Mouse (Mus musculus) heart, embryonic 12.5 days (tissue): ENCODE measurements around the gene Tmc2. TPM values are rescaled to one million over a fixed set of nuclear protein-coding genes. Genes with fewer than 3 reads are reported as not detected.

Source experiments
- ATAC-seq: fragments of 200-750 bp; cut with Nextera tagmentation; 2 replicates; pipeline ENCODE4 v1.8.0; 2017; ENCODE audit warnings: moderate TSS enrichment, moderate library complexity; ENCODE audit not compliant: insufficient number of reproducible peaks, low FRiP score
- H3K27ac ChIP-seq: fragments of 300-500 bp; sonication (generic); 2 replicates; pipeline ENCODE4 v1.5.1; 2016; ENCODE audit warnings: mild to moderate bottlenecking, moderate library complexity; ENCODE audit not compliant: poor library complexity, severe bottlenecking
- H3K27me3 ChIP-seq: fragments of 300-500 bp; sonication (generic); replicated peaks from 2 replicates; pipeline ENCODE4 v1.6.1; 2016; ENCODE audit warnings: mild to moderate bottlenecking, moderate library complexity
- H3K36me3 ChIP-seq: fragments of 300-500 bp; sonication (generic); 2 replicates; pipeline ENCODE4 v1.6.1; 2016; ENCODE audit warnings: mild to moderate bottlenecking, moderate library complexity
- H3K4me1 ChIP-seq: fragments of 300-500 bp; sonication (generic); replicated peaks from 2 replicates; pipeline ENCODE4 v1.6.1; 2016; ENCODE audit warnings: mild to moderate bottlenecking
- H3K4me2 ChIP-seq: fragments of 300-500 bp; sonication (generic); 2 replicates; pipeline ENCODE4 v1.6.1; 2016; ENCODE audit warnings: mild to moderate bottlenecking, moderate library complexity
- H3K4me3 ChIP-seq: fragments of 300-500 bp; sonication (generic); 2 replicates; pipeline ENCODE4 v1.5.1; 2016; ENCODE audit warnings: mild to moderate bottlenecking
- H3K9ac ChIP-seq: fragments of 300-500 bp; sonication (generic); 2 replicates; pipeline ENCODE4 v1.6.1; 2016; ENCODE audit warnings: mild to moderate bottlenecking, moderate library complexity
- H3K9me3 ChIP-seq: fragments of 300-500 bp; sonication (generic); replicated peaks from 2 replicates; pipeline ENCODE4 v1.6.1; 2016; ENCODE audit warnings: mild to moderate bottlenecking, moderate library complexity
- WGBS: fragments of 180-500 bp; shearing (Covaris S2); methylation state at CpG from one replicate; pipeline ENCODE4 v1.1.7; 2016; 5-methylcytosine and 5-hydroxymethylcytosine counted together
- polyA plus RNA-seq: library from polyadenylated mRNA; unstranded; fragments of >200 nt; fragmentation: Nextera tagmentation; extraction: Ambion mirVana; gene quantifications from 2 replicates; pipeline ENCODE4 v1.2.1, GENCODE M21; 2016

Gene Tmc2
- polyA plus RNA-seq: not detected in 2 replicates

DNA sequence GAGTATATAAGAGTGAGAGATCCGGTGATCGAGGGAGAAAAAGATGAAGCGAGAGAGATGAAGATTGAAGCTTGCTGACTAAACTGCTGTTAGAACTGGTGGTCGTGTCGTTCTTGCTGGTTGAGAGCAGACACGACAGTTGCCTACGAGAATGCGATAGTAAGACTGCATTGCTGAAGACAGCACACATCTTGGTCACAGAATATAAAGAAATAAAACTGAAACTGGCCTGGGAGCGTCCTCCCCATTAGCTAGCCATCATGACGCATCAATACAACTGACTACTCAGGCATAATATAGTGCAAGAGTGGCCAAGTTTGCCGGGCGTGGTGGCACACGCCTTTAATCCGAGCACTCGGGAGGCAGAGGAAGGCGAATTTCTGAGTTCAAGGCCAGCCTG lies at the start of gene Tmc2:
Gene Tmc2 (plus strand): TSS at position 301 of the 400 bp plus-strand sequence.
- 92% methylated on average over 16 of the region's 16 CpGs for WGBS
- Histone ChIP-seq H3K27ac (no peak within 1 kb of the TSS), H3K9ac (no peak within 1 kb of the TSS), H3K4me2 (no peak within 1 kb of the TSS), H3K4me3 (no peak within 1 kb of the TSS), H3K27me3 (no peaks in the 10 kb centered on the region), H3K36me3 (no peaks in the 10 kb centered on the region), H3K9me3 (peaks cover 5% of the 10 kb centered on the region), H3K4me1 (no peaks in the 10 kb centered on the region)
- no peak for ATAC-seq

- no peaks in the 10 kb centered on the region for H3K9me3 ChIP-seq
- H3K4me2 ChIP-seq: no peak overlapping the region
- H3K4me3 ChIP-seq: no peak overlapping the region
- WGBS: 79% methylated on average over 5 of the region's 5 CpGs
- no peaks in the 10 kb centered on the region for H3K4me1 ChIP-seq
- no peak overlapping the region for H3K27ac ChIP-seq
- H3K27me3 ChIP-seq: no peaks in the 10 kb centered on the region
- no peak for ATAC-seq
- no peak overlapping the region for H3K9ac ChIP-seq
- H3K36me3 ChIP-seq: no peaks in the 10 kb centered on the region
Measured at GRCm38 (mm10) chr2:130146089-130146668, 48.8 kb upstream of the Tmc2 start.

DNA sequence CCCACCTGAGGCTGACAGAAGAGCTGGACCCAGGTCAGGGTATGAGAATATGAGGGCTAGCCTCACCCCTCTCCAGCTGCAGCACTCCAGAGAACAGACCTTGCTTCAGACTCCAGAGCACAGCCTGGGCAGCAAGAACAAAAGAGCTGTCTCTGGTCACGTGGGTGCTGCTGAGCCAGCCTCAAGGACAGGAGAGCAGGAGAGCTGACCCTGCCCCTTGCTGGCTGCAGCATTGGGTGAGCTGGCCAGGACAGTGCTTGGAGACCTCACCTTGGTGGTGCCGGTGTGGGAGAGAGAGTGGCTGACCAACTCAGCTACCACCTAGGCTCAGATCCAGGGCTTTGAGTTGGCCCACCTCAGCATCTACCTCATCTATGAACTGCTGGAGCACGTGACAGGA lies 39.8 kb upstream of the Tmc2 start:
- Histone ChIP-seq H3K4me3 (no peak overlapping the region), H3K9ac (no peak overlapping the region), H3K4me2 (no peak overlapping the region), H3K27me3 (no peaks in the 10 kb centered on the region), H3K27ac (no peak overlapping the region), H3K4me1 (no peaks in the 10 kb centered on the region; the same call in 1 of the 2 replicates), H3K36me3 (no peaks in the 10 kb centered on the region), H3K9me3 (no peaks in the 10 kb centered on the region)
- no peak for ATAC-seq
- WGBS: 83% methylated on average over 3 of the region's 3 CpGs

GRCm38 (mm10) chr2:130155851-130156250 lies 39.1 kb upstream of the Tmc2 start:
- Histone ChIP-seq H3K36me3 (no peaks in the 10 kb centered on the region), H3K4me3 (no peak overlapping the region), H3K9me3 (no peaks in the 10 kb centered on the region), H3K27ac (no peak overlapping the region), H3K4me2 (no peak overlapping the region), H3K27me3 (no peaks in the 10 kb centered on the region), H3K9ac (no peak overlapping the region), H3K4me1 (no peaks in the 10 kb centered on the region; the same call in 1 of the 2 replicates)
- no peak for ATAC-seq

DNA sequence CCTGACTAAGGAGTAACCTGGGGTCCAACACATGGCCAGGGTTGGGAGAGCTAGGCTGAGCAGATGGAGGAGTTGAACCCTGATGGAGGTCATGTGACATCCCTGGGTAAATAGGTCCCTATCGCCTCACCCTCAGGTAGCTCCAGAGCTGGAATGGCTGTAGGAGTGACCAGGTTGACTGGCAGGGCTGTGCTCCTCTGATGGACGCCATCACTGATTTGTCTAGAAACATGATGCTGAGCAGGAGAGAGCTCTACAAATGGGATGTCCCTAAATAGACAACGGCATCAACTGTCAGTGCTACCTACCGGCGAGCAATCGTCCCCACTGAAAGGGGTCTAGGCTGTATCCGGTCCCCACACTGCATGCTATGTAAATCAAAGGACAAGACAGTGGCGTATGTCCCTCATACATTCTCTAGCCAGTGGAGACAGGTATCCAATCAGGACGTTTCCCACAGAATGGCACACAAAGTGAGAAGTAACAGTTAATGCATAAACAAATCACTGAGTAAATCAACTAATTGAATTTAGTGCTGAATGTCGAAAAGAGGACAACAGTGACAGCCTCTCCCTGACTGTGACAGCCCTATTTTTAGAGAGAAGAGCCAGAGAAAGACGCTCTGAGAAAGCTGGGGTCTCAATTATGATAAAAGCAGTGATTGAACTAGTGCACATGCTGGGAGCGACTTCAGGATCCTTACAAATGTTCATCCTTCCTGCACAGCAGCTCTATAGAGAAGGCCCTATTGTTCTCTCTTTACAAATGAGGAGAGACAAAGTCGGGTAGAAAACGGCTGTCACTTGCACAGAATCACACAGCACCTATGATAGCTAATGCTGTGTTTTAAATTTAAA lies 37.5 kb upstream of the Tmc2 start:
- 66% methylated on average over 14 of the region's 14 CpGs for WGBS
- H3K4me3 ChIP-seq: no peak overlapping the region
- no peak overlapping the region for H3K27ac ChIP-seq
- H3K36me3 ChIP-seq: no peaks in the 10 kb centered on the region
- ATAC-seq: no peak
- 0 out of 2 replicates have a peak, but pooled peaks cover 3% of the 10 kb centered on the region for H3K27me3 ChIP-seq
- H3K4me2 ChIP-seq: no peak overlapping the region
- H3K4me1 ChIP-seq: no peaks in the 10 kb centered on the region; the same call in 1 of the 2 replicates
- H3K9me3 ChIP-seq: no peaks in the 10 kb centered on the region
- no peak overlapping the region for H3K9ac ChIP-seq

DNA sequence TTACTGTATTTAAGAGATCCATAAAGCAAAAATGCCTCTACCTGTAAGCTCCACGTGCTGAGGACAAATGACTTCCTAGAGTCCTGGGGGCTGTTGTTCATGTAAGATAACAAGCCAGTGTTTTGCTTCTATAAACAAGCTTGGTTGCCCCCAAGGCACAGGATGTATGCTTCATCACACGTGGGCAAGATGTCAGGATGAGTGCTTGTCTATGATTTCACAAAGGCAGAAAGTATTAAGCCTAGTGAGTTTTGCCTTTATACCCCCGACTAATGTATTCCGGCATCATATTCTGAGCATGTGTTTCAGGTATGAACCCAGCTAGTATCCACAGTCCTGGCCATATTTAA lies 36.9 kb upstream of the Tmc2 start:
- no peak overlapping the region for H3K9ac ChIP-seq
- no peak for ATAC-seq
- no peaks in the 10 kb centered on the region for H3K9me3 ChIP-seq
- no peaks in the 10 kb centered on the region for H3K36me3 ChIP-seq
- H3K4me1 ChIP-seq: no peaks in the 10 kb centered on the region; the same call in 1 of the 2 replicates
- 0 out of 2 replicates have a peak, but pooled peaks cover 3% of the 10 kb centered on the region for H3K27me3 ChIP-seq
- WGBS: 54% methylated on average over 4 of the region's 4 CpGs
- no peak overlapping the region for H3K4me2 ChIP-seq
- H3K27ac ChIP-seq: no peak overlapping the region
- no peak overlapping the region for H3K4me3 ChIP-seq

DNA sequence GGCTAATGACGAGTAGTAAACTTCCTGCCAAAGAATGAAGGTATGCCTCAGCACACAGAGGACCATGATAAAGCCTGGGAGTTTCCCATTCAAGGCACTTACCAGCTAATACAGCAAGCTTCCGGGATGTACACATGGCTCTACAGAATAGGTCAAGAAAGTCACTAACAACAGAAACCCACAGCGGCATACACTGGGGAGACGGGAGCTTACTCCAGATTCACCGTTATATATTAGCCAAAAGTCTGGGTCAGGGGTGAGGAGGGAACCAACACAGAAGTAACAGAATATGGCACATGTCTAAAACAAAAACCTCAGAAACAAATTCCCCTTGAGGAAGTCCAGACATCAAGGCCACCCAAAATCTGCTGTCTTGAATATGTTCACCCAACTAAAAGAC lies 32.3 kb upstream of the Tmc2 start:
- ATAC-seq: no peak
- Histone ChIP-seq H3K36me3 (peaks cover 16% of the 10 kb centered on the region), H3K27me3 (0 out of 2 replicates have a peak, but pooled peaks cover 3% of the 10 kb centered on the region), H3K9ac (no peak overlapping the region), H3K4me1 (no peaks in the 10 kb centered on the region; the same call in 1 of the 2 replicates), H3K4me3 (no peak overlapping the region), H3K27ac (no peak overlapping the region), H3K4me2 (no peak overlapping the region), H3K9me3 (no peaks in the 10 kb centered on the region)
- WGBS: 73% methylated on average over 5 of the region's 5 CpGs

- ATAC-seq: no peak
- 69% methylated on average over 9 of the region's 9 CpGs for WGBS
Measured at GRCm38 (mm10) chr2:130166311-130167214, 28.4 kb upstream of the Tmc2 start.

DNA sequence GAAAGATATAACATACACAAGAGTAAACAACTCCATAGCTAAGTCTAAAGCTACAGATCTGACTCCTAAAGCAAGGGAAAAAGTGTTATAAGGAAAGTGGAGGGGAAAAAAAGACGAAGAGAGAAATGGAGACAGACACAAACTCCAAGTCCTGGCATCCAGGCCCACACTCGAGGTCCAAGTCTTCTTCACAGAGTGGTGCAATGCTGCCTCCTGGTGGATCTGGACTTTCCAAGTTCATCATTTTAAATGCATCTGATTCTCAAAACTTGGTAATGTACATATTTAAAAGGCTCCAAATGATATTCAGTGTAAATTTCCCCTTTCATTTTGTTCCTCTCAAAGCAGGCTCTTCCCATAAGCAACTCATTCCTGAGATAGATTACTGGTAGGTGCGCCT lies 27.1 kb upstream of the Tmc2 start:
- no peak overlapping the region for H3K27ac ChIP-seq
- ATAC-seq: no peak
- no peaks in the 10 kb centered on the region for H3K9me3 ChIP-seq
- 50% methylated on average over 3 of the region's 3 CpGs for WGBS
- H3K4me3 ChIP-seq: no peak overlapping the region
- no peaks in the 10 kb centered on the region for H3K4me1 ChIP-seq
- H3K9ac ChIP-seq: no peak overlapping the region
- H3K36me3 ChIP-seq: peaks cover 54% of the 10 kb centered on the region
- no peaks in the 10 kb centered on the region for H3K27me3 ChIP-seq
- no peak overlapping the region for H3K4me2 ChIP-seq

More at GRCm38 (mm10) chr2:130166311-130167214, 28.4 kb upstream of the Tmc2 start:
- H3K4me3 ChIP-seq: no peak overlapping the region
- H3K4me2 ChIP-seq: no peak overlapping the region
- H3K9me3 ChIP-seq: no peaks in the 10 kb centered on the region
- no peaks in the 10 kb centered on the region for H3K4me1 ChIP-seq
- H3K36me3 ChIP-seq: peaks cover 41% of the 10 kb centered on the region
- no peaks in the 10 kb centered on the region for H3K27me3 ChIP-seq
- no peak overlapping the region for H3K27ac ChIP-seq
- H3K9ac ChIP-seq: no peak overlapping the region

DNA sequence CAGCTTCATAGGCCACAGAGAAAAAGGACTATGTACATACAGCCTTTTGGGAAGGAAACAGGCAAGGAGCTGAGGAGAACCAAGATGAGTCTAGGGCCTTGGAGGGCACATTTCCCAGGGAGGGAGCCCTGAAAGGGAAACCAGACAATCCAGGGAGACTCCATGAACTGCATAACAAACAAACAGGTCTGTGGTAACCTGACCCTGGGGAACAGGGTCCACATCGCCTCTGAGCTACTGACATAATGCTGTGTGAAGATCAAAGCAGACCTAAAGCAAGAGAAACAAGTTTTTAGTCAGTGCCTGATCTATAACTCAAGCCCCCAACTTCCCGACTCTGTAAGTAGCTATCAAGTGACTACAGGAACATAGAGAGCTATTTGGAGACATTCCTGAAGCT lies 23.3 kb upstream of the Tmc2 start:
- Histone ChIP-seq H3K27ac (no peak overlapping the region), H3K9ac (no peak overlapping the region), H3K36me3 (peaks cover 79% of the 10 kb centered on the region), H3K27me3 (no peaks in the 10 kb centered on the region), H3K4me3 (no peak overlapping the region), H3K4me1 (peaks cover 3% of the 10 kb centered on the region), H3K9me3 (no peaks in the 10 kb centered on the region), H3K4me2 (no peak overlapping the region)
- no peak for ATAC-seq
- WGBS: 83% methylated on average over 2 of the region's 2 CpGs

- peak overlapping the region; percentile 80 for H3K4me2 ChIP-seq
- H3K4me1 ChIP-seq: peaks cover 15% of the 10 kb centered on the region
- peaks cover 46% of the 10 kb centered on the region for H3K36me3 ChIP-seq
- 70% methylated on average over 8 of the region's 8 CpGs for WGBS
- no peak overlapping the region; the same call in 1 of the 2 replicates for H3K4me3 ChIP-seq
- no peak overlapping the region for H3K27ac ChIP-seq
- H3K9me3 ChIP-seq: no peaks in the 10 kb centered on the region
- H3K9ac ChIP-seq: 0 out of 2 replicates have a peak overlapping the region, but pooled peaks have one; percentile 4
- no peaks in the 10 kb centered on the region for H3K27me3 ChIP-seq
- no peak for ATAC-seq
Measured at GRCm38 (mm10) chr2:130176820-130177219, 18.2 kb upstream of the Tmc2 start.
